Mouse (Mus musculus): ENCODE measurements around the gene Rasa3. TPM values are rescaled to one million over a fixed set of nuclear protein-coding genes. Genes with fewer than 3 reads are reported as not detected.

The Rasa3 gene
- polyA plus RNA-seq, 1 experiment from 2014 or later: 9.9 TPM

DNA sequence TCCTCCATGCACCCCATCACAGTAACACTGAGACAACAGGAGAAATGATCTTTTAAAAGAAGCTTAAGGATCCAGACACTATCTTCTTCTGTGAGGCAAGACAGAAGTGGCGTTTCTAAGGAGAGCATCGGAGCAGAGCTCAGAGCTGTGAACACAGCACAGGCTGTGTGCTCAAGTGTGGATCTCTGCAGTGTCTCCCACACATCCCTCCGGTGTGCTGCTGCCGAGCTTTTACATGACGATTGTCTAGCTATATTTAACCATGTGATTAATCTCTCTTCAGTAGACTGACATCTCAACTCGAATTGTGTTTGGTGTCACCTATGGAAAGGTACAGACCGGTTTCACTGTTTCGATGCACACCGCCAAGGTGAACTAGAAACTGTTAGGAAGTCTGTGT is 157.9 kb downstream of the Rasa3 start:
- 58% methylated on average over 9 of the region's 9 CpGs for WGBS
- no peaks in the 10 kb centered on the region for H3K36me3 ChIP-seq (ENCODE audit: control insufficient read depth, insufficient read depth)
- TF ChIP-seq CTCF (IDR thresholded peaks at IDR 0.05; ENCODE audit: low read depth): no peak
- ATAC-seq: no peak
- no peak overlapping the region for H3K4me3 ChIP-seq (ENCODE audit: low read depth, low read length)
- no peak overlapping the region for H3K4me2 ChIP-seq (replicated peaks; ENCODE audit: low read depth)
- peaks cover 26% of the 10 kb centered on the region for H3K4me1 ChIP-seq (replicated peaks; ENCODE audit: control insufficient read depth, insufficient read depth, low read length)
- no peaks in the 10 kb centered on the region for H3K9me3 ChIP-seq (ENCODE audit: control insufficient read depth)
- H3K9ac ChIP-seq (ENCODE audit: low read depth, low read length): no peak overlapping the region
- no peaks in the 10 kb centered on the region for H3K27me3 ChIP-seq (replicated peaks; ENCODE audit: control insufficient read depth, insufficient read depth, low read length)
- H3K27ac ChIP-seq (ENCODE audit: low read depth, low read length): no peak overlapping the region

GRCm38 (mm10) chr8:13517284-13517781 is 160.1 kb downstream of the Rasa3 start:
- 87% methylated on average over 6 of the region's 6 CpGs for WGBS
- Histone ChIP-seq H3K4me3 (ENCODE audit: low read depth, low read length) (no peak overlapping the region), H3K27me3 (replicated peaks; ENCODE audit: control insufficient read depth, insufficient read depth, low read length) (no peaks in the 10 kb centered on the region), H3K27ac (ENCODE audit: low read depth, low read length) (no peak overlapping the region), H3K4me2 (replicated peaks; ENCODE audit: low read depth) (no peak overlapping the region), H3K9ac (ENCODE audit: low read depth, low read length) (no peak overlapping the region), H3K36me3 (ENCODE audit: control insufficient read depth, insufficient read depth) (no peaks in the 10 kb centered on the region), H3K4me1 (replicated peaks; ENCODE audit: control insufficient read depth, insufficient read depth, low read length) (peaks cover 22% of the 10 kb centered on the region), H3K9me3 (ENCODE audit: control insufficient read depth) (no peaks in the 10 kb centered on the region)
- TF ChIP-seq CTCF (IDR thresholded peaks at IDR 0.05; ENCODE audit: low read depth): no peak
- no peak for ATAC-seq

Other genes with a start within 250 kb of the Rasa3 start
- gene Tmem255b, start 242.4 kb downstream of the Rasa3 start, polyA plus RNA-seq (2015; fragmentation: Nextera tagmentation; extraction: Ambion mirVana): 5.8 and 6.1 TPM in 2 replicates
- 75.6 and 77.3 TPM in 2 replicates for gene Gas6, start 183.1 kb downstream of the Rasa3 start, polyA plus RNA-seq (2015; fragmentation: Nextera tagmentation; extraction: Ambion mirVana)
- not detected in 2 replicates for gene 1700029H14Rik, start 115.1 kb downstream of the Rasa3 start, polyA plus RNA-seq (2015; fragmentation: Nextera tagmentation; extraction: Ambion mirVana)
- gene Cfap97d2, start 28.3 kb upstream of the Rasa3 start, polyA plus RNA-seq (2015; fragmentation: Nextera tagmentation; extraction: Ambion mirVana): not detected in 2 replicates
- gene Cdc16, start 80.1 kb upstream of the Rasa3 start, polyA plus RNA-seq (2015; fragmentation: Nextera tagmentation; extraction: Ambion mirVana): 38.3 and 40.8 TPM in 2 replicates
- gene Upf3a, start 108.0 kb upstream of the Rasa3 start, polyA plus RNA-seq (2015; fragmentation: Nextera tagmentation; extraction: Ambion mirVana): 23.3 and 23.6 TPM in 2 replicates
- gene AF366264, start 160.8 kb upstream of the Rasa3 start, polyA plus RNA-seq (2015; fragmentation: Nextera tagmentation; extraction: Ambion mirVana): not detected in 2 replicates
- gene Champ1, start 192.0 kb upstream of the Rasa3 start, polyA plus RNA-seq (2015; fragmentation: Nextera tagmentation; extraction: Ambion mirVana): 6.8 and 8.4 TPM in 2 replicates
- 73.3 and 77.1 TPM in 2 replicates for gene Coprs, start 212.7 kb upstream of the Rasa3 start, polyA plus RNA-seq (2015; fragmentation: Nextera tagmentation; extraction: Ambion mirVana)